Mouse (Mus musculus) thymus, adult 2 months (tissue): ENCODE results near the gene Lamp1. TPM values are rescaled to one million over a fixed set of nuclear protein-coding genes. Genes with fewer than 3 reads are reported as not detected.

Experiments used
- DNase-seq: peaks from one replicate; pipeline ENCODE4 v3.0.0; 2021
- H3K27ac ChIP-seq: fragments of 200-500 bp; 2 replicates; pipeline ENCODE4 v1.5.1; 2012; ENCODE audit warnings: low read length, control low read depth; ENCODE audit not compliant: control insufficient read depth, insufficient read depth
- H3K27me3 ChIP-seq: fragments of 200-500 bp; 2 replicates; pipeline ENCODE4 v1.6.1; 2012; ENCODE audit warnings: mild to moderate bottlenecking, low read length, moderate library complexity, mixed read lengths; ENCODE audit not compliant: control insufficient read depth, insufficient read depth
- H3K36me3 ChIP-seq: fragments of 200-500 bp; 2 replicates; pipeline ENCODE4 v1.6.1; 2012; ENCODE audit warnings: mild to moderate bottlenecking, low read length, moderate library complexity; ENCODE audit not compliant: control insufficient read depth, insufficient read depth
- H3K4me1 ChIP-seq: fragments of 200-500 bp; replicated peaks from 2 replicates; pipeline ENCODE4 v1.6.1; 2012; ENCODE audit warnings: low read length; ENCODE audit not compliant: control insufficient read depth, insufficient read depth
- H3K4me3 ChIP-seq: fragments of 200-500 bp; 2 replicates; pipeline ENCODE4 v1.5.1; 2012; ENCODE audit warnings: mild to moderate bottlenecking, low read length, control low read depth, moderate library complexity; ENCODE audit not compliant: control insufficient read depth, insufficient read depth
- CTCF ChIP-seq: fragments of 200-500 bp; IDR thresholded peaks from 2 replicates; pipeline ENCODE4 v1.5.1; 2012; ENCODE audit warnings: mild to moderate bottlenecking, control low read depth, low read length, moderate library complexity, borderline replicate concordance; ENCODE audit not compliant: control insufficient read depth, poor library complexity, insufficient read depth; ENCODE audit errors: extremely low read depth
- POLR2A ChIP-seq: fragments of 200-500 bp; IDR thresholded peaks from 2 replicates; pipeline ENCODE4 v1.6.1; 2012; ENCODE audit warnings: mild to moderate bottlenecking, low read length, control low read depth, moderate library complexity; ENCODE audit not compliant: control insufficient read depth, poor library complexity, insufficient read depth; ENCODE audit errors: extremely low read depth
- WGBS: fragments of 180-500 bp; shearing (Covaris S2); methylation state at CpG from one replicate; pipeline ENCODE4 v1.1.7; 2018; 5-methylcytosine and 5-hydroxymethylcytosine counted together
- polyA plus RNA-seq: library from polyadenylated mRNA; depleted of rRNA; stranded (reverse); fragments of >200 nt; gene quantifications from 2 replicates; pipeline ENCODE4 v1.2.3, GENCODE M21; 2012

Gene Lamp1
- polyA plus RNA-seq, 1 experiment = 388 TPM

DNA sequence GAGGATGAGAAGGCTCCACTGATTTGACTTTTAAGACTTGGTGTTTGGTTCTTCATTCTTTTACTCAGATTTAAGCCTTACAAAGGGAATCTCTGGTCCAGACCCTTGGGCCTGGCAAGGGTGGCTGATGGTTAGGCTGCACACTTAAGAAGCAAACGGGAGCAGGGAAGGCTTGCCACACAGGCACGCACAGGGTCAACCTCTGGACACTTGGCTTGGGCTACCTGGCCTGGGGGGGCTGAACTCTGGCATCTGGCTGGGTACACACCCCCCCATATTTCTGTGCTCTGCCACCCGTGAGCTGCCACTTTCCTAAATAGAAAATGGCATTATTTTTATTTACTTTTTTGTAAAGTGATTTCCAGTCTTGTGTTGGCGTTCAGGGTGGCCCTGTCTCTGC, 15.8 kb downstream of the Lamp1 start:
- TF ChIP-seq POLR2A (no peak), CTCF (no peak)
- H3K36me3 ChIP-seq = peaks cover 51% of the 10 kb centered on the region

DNA sequence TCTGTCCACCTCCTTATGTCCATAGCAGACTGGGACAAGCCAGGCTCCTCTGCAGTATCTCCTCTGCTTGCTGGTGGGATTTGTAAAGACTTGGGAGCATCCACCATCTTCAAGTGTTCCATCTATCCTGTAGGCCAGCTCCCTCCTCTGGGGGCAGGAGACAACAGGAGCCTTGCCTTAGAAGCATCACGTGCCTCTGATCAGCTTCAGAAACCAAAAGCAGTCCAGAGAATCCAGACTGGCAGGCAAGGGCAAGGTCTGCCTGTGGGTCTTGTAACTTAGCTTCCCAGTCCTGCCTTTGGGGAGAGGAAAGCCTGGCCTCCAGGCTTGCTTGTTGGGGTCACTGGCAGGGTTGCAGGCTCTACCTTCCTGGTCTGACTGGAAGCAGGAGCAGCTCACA, 16.7 kb downstream of the Lamp1 start:
- peaks cover 51% of the 10 kb centered on the region for H3K36me3 ChIP-seq
- 93% methylated on average over 1 of the region's 1 CpGs for WGBS

More for the DNA sequence above, 15.8 kb downstream of the Lamp1 start:
- Histone ChIP-seq H3K27me3 (no peaks in the 10 kb centered on the region), H3K27ac (no peak overlapping the region), H3K4me1 (no peaks in the 10 kb centered on the region), H3K4me3 (no peak overlapping the region)
- DNase-seq = no peak
- 93% methylated on average over 4 of the region's 4 CpGs for WGBS

GRCm38 (mm10) chr8:13177173-13177852, 18.4 kb downstream of the Lamp1 start:
- no peaks in the 10 kb centered on the region for H3K27me3 ChIP-seq
- 95% methylated on average over 7 of the region's 7 CpGs for WGBS
- no peaks in the 10 kb centered on the region for H3K4me1 ChIP-seq
- H3K4me3 ChIP-seq = no peak overlapping the region
- H3K36me3 ChIP-seq = peaks cover 41% of the 10 kb centered on the region
- TF ChIP-seq CTCF (no peak), POLR2A (no peak)
- H3K27ac ChIP-seq = no peak overlapping the region
- no peak for DNase-seq

More for the DNA sequence above, 16.7 kb downstream of the Lamp1 start:
- Histone ChIP-seq H3K4me1 (no peaks in the 10 kb centered on the region), H3K27ac (no peak overlapping the region), H3K27me3 (no peaks in the 10 kb centered on the region), H3K4me3 (no peak overlapping the region)
- no peak for DNase-seq
- no peak for TF ChIP-seq CTCF
- no peak for TF ChIP-seq POLR2A

GRCm38 (mm10) chr8:13178137-13178536, 19.2 kb downstream of the Lamp1 start:
- no peak overlapping the region for H3K27ac ChIP-seq
- 95% methylated on average over 5 of the region's 5 CpGs for WGBS
- TF ChIP-seq CTCF = no peak
- TF ChIP-seq POLR2A = no peak
- H3K4me1 ChIP-seq = no peaks in the 10 kb centered on the region
- DNase-seq = no peak
- no peaks in the 10 kb centered on the region for H3K27me3 ChIP-seq
- peaks cover 33% of the 10 kb centered on the region for H3K36me3 ChIP-seq
- no peak overlapping the region for H3K4me3 ChIP-seq

DNA sequence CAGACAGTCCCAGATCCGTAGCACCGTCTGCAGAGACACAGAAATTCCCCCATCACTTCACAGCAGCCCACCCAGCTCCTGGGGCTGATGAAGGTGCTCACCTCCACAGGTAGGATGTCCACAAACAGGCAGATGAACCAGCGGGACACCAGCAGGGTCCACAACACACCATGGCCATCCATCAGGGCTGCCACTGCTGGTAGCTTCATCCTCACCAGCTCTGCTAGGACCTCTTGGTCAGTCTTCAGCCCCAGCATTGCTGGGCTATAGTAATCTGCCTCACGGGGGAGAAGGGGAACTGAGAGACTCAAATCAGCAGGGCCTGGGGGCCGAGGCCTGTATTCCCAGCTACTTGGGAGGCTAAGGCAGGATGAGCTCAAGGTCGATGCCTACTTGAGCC, 20.5 kb downstream of the Lamp1 start:
- WGBS = 75% methylated on average over 6 of the region's 6 CpGs
- DNase-seq = no peak

DNA sequence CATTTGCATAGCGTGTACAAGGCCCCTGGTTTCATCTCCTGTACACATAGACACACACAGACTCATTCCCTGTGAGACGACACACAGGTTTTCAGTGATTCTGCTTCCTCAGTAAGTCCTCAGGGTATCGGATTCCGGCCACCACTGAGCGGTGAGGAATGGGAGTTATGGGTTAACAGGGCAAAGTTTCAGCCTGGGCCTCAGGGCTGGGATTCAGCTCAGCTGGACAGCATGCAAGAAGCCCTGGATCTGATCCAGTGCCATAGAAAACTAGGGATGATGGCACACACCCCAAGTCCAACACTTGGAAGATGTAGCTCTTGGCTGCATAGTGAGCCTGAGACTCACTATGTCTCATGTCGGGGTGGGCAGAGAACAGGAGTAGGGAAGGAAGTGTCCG, 21.0 kb downstream of the Lamp1 start:
- H3K27ac ChIP-seq = no peak overlapping the region
- WGBS = 82% methylated on average over 7 of the region's 7 CpGs
- no peak for TF ChIP-seq CTCF
- no peak for TF ChIP-seq POLR2A
- no peak for DNase-seq
- no peaks in the 10 kb centered on the region for H3K4me1 ChIP-seq
- H3K4me3 ChIP-seq = no peak overlapping the region
- H3K36me3 ChIP-seq = peaks cover 16% of the 10 kb centered on the region; the same call in 1 of the 2 replicates
- H3K27me3 ChIP-seq = no peaks in the 10 kb centered on the region

More for the DNA sequence above, 20.5 kb downstream of the Lamp1 start:
- no peak overlapping the region for H3K4me3 ChIP-seq
- no peaks in the 10 kb centered on the region for H3K27me3 ChIP-seq
- H3K27ac ChIP-seq = no peak overlapping the region
- no peaks in the 10 kb centered on the region for H3K4me1 ChIP-seq
- TF ChIP-seq CTCF = no peak
- no peak for TF ChIP-seq POLR2A
- H3K36me3 ChIP-seq = peaks cover 20% of the 10 kb centered on the region; the same call in 1 of the 2 replicates
